Mouse (Mus musculus) heart, postnatal 4 days (tissue): ENCODE results near the gene Tubb4a. TPM values are rescaled to one million over a fixed set of nuclear protein-coding genes. Genes with fewer than 3 reads are reported as not detected.
"Not testable (repeated sequence)": the region's sequence is repeated elsewhere in the genome, so short reads cannot be mapped to it uniquely, and the experiment has no call there.

Experiments used
- DNase-seq: peaks from one replicate; pipeline ENCODE4 v3.0.0; 2021
- total RNA-seq, 2 experiments: library from RNA; stranded (reverse); gene quantifications; 2 replicates each; pipeline ENCODE4 v1.2.3; 2021

Tubb4a gene
- 1 to 10 TPM; 5.9 to 6.7 TPM for total RNA-seq

DNA sequence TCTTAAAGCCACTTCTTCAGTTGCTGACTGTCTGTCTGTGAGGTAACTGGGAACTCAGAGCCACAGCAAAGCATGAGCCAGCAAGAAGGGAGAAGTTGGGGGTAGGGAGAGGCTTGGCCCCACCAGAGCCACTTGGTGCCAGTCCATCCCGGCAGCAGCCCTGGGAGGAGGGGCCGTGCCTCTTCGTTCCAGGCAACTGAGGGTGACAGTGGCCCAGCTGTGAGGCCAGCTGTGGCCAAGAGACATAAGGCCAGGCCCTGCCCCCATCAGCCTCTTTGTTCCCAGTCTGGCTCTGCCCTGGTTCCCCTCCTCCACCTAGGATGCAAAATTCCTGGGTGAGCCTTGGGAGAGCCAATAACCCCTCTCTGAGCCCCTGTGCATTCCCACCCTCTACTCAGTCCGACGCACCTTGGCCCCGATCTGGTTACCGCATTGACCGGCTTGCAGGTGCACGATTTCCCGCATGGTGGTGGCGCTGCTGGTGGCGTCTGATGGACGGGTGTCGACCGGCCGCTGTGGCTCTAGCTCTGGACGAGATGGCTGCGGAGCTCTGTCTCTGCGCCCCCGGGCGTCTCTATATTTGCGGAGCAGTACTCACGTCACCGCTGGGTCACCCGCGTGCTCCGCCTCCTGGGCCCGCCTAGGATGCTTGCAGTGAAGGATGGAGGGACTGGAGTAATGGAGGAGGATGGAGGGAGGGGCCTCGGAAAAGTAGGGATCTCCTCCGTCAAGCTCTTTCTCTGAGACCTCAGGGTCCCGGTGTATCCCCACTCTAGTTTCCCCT, at the start of gene Tubb4a:
Tubb4a (minus strand) TSS at position 734 of the 784 bp plus-strand sequence.
- peak; percentile 52 for DNase-seq

GRCm38 (mm10) chr17:57135635-57136034, 48.1 kb upstream of the Tubb4a start:
- DNase-seq, result no peak

- DNase-seq, result no peak
Observed at GRCm38 (mm10) chr17:57134693-57135092, 47.1 kb upstream of the Tubb4a start.

GRCm38 (mm10) chr17:57134021-57134420, 46.4 kb upstream of the Tubb4a start:
- DNase-seq, result not testable (repeated sequence)

DNA sequence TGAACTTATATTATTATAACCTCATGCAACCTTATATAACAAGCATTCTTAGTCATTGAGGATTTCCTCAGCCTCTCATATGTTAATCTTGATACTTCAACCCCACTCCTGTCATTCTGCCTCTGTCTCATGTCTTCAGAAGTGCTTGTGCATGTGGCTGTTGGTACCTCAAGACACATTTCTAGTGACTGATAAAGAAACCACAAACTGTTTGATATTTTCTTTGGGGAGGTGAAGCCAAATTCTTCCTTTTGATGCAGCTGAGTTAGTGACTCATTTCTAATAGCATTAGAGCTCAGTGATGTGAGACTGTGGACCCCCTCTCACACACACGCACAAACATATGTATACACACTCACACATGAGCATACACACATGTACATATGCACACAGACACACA, 44.2 kb upstream of the Tubb4a start:
- DNase-seq, result no peak

DNA sequence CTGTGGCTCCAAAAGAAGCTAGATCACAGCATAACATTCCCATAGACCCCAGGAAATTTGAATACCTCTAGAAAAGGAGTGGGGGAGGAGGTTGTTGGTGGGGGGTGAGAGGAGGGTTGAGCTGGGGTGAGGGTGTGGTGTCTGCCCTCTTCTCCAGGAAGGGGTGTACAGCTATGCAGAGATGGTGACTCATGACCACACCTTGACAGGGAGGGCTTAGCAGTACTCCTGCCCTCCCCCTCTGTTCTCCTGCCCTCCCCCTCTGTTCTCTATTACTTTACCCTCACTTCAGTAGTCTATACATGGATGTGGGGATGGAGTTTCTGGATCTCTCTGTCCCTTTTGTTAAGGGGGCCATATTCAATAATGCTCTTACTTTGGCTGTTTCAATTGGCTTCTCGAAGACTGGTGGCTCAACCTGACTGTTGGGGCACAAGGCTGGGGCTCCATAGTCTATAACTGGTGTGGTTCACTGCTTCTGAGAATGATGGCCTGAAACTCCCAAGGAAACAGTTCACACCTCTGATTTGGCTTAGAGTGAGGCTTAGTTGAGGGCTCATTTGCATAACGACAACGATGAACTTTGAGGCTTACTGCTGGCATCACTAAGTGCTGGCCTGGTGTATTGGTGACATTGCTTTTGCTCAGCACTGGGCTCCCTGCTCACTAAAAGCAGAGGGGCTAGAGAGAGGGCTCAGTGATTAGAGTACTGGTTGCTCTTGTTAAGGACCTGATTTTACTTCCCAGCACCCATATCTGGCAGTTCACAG, 38.5 kb upstream of the Tubb4a start:
- DNase-seq, result no peak

GRCm38 (mm10) chr17:57124792-57125191, 37.2 kb upstream of the Tubb4a start:
- DNase-seq, result no peak

DNA sequence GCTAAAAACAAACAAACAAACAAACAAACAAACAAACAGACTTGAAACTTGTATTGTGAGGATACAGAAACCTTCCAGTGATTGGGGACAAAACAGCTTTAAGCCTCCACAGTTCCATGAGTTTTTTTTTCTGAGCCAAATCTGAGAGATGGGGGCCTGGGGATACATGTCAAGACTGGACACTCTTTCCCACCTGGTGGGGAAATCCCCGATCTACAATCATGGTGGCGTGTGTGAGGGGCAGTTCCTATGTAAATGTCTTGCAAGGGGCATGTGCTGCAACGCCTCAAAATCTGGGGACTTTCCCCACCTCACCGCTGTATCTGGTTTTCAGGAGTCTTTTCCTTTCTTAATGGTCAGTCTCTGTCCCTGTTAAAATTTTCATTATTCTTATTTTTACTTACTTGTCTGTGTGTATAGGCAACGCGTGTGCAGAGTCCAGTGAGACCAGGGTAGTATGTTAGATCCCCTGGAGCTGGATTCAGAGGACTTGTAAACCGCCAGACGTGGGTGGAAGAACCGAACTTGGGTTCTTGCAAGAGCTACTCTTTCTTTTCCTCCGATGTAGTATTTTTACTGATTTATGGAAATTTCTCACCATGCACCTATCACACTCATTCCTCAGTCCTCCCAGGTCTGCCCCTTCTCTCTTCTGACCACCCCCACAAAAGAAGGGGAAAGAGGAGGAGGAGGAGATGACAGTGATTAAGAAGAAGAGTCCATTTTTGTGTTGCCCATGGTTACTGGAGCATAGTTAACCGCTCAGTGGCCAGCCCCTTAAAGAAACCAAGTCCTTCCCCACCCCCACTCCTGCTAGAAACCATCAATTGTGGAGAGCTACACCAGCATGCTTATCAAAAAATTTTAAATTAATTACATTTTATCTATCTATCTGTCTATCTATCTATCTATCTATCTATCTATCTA, 35.9 kb upstream of the Tubb4a start:
- DNase-seq, result no peak

GRCm38 (mm10) chr17:57121856-57122255, 34.3 kb upstream of the Tubb4a start:
- no peak for DNase-seq

- DNase-seq, result peak; percentile 44
Observed at GRCm38 (mm10) chr17:57118524-57119349, 31.2 kb upstream of the Tubb4a start.

GRCm38 (mm10) chr17:57116801-57117200, 29.2 kb upstream of the Tubb4a start:
- DNase-seq, result no peak

GRCm38 (mm10) chr17:57112768-57113474, 25.3 kb upstream of the Tubb4a start:
- no peak for DNase-seq

DNA sequence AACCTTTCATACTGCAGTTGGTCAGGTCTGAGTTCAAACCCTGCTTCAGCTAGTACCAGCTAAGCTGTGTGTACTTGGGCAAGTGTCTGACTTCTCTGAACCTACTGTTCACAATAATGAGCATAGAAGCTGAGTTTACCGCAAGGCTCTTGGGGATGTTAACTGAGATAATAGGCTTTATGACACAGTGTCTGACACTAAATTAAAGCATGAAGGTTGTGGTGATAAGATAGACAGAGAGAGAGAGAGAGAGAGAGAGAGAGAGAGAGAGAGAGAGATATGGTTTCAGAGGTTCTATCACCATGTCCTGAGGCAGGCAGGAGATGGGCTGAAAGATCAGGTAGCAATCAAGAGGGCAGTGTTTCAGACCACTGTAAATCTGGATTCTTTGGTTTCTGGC, 22.4 kb upstream of the Tubb4a start:
- no peak for DNase-seq

DNA sequence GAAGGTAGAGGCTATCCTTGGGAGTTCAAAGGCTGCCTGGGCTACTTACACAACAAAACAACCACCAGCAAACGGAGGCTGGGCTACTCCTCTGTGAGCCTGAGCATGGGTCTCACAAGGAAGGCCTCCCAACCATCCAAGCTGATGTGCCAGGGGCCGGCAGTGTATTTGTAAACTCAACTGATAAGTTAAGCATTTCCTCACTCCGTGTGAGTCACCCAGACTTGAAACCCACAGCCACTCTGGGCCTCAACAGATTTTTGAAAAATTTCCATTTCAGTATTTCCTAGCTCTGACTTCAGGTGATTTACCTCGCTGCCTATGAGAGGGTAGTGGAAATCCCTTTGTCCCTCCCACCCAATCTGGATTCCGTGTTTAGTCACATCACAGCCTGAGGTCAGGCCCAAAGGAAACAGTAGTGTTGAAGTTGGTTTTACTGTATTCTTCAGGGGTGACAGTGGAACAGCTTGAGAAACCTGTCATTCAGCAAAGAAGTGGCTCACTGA, 21.1 kb upstream of the Tubb4a start:
- DNase-seq, result no peak

GRCm38 (mm10) chr17:57108040-57108665, 20.6 kb upstream of the Tubb4a start:
- DNase-seq, result no peak

DNA sequence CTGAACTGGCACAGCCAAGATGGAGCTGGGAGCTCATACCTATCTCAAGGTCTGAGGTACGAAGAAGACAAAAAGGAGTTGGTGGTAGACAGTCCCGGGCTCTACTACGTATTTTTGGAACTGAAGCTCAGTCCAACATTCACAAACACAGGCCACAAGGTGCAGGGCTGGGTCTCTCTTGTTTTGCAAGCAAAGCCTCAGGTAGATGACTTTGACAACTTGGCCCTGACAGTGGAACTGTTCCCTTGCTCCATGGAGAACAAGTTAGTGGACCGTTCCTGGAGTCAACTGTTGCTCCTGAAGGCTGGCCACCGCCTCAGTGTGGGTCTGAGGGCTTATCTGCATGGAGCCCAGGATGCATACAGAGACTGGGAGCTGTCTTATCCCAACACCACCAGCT, 19.5 kb upstream of the Tubb4a start:
- DNase-seq, result no peak

- no peak for DNase-seq
Observed at GRCm38 (mm10) chr17:57106035-57106368, 18.4 kb upstream of the Tubb4a start.

DNA sequence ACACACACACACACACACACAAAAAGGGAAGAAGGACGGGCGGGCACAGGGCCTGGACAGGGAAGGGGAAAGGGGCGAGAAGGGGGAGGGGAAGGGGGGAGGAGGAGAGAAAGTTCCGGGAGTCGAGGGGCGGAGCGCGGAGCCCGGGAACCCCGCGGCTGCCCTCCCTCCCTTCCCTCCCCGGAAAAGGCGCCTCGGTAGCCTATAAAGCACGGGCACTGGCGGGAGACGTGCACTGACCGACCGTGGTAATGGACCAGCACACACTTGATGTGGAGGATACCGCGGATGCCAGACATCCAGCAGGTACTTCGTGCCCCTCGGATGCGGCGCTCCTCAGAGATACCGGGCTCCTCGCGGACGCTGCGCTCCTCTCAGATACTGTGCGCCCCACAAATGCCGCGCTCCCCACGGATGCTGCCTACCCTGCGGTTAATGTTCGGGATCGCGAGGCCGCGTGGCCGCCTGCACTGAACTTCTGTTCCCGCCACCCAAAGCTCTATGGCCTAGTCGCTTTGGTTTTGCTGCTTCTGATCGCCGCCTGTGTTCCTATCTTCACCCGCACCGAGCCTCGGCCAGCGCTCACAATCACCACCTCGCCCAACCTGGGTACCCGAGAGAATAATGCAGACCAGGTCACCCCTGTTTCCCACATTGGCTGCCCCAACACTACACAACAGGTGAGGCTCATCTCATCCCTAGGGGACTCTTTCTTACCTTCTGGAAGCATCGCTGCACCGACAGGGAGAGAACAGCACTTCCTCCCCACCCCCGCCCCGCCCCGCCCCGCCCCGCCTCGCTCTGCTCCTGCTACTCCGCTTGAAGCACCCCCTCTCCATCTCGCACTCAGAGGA, 17.8 kb upstream of the Tubb4a start, which contains the start of gene Tnfsf9:
Tnfsf9 (plus strand) TSS at position 145 of the 854 bp plus-strand sequence.
- DNase-seq, result peak; percentile 31

- no peak for DNase-seq
Observed at GRCm38 (mm10) chr17:57104496-57104895, 16.9 kb upstream of the Tubb4a start.
